Mouse (Mus musculus) embryonic stem cell, embryonic (primary cell): ENCODE results near the gene Ctse.

Experiments
- CTCF ChIA-PET, 4 experiments: fragments of 300-600 bp in 2 of 4; fragments of 350-600 bp in 2 of 4; sonication (Branson Sonifier 250); formaldehyde crosslinking; loops; one replicate each; lab custom pipeline; 2022; ENCODE audit warnings: inconsistent platforms in 2 of 4; lab: Charles Lee
- POLR2A ChIA-PET, 4 experiments: fragments of 300-600 bp in 2 of 4; fragments of 350-600 bp in 2 of 4; sonication (Branson Sonifier 250); formaldehyde crosslinking; loops; one replicate each; lab custom pipeline; 2022; ENCODE audit warnings: antibody characterized with exemption in 4 of 4, inconsistent platforms in 1 of 4; lab: Charles Lee

The Ctse gene

DNA sequence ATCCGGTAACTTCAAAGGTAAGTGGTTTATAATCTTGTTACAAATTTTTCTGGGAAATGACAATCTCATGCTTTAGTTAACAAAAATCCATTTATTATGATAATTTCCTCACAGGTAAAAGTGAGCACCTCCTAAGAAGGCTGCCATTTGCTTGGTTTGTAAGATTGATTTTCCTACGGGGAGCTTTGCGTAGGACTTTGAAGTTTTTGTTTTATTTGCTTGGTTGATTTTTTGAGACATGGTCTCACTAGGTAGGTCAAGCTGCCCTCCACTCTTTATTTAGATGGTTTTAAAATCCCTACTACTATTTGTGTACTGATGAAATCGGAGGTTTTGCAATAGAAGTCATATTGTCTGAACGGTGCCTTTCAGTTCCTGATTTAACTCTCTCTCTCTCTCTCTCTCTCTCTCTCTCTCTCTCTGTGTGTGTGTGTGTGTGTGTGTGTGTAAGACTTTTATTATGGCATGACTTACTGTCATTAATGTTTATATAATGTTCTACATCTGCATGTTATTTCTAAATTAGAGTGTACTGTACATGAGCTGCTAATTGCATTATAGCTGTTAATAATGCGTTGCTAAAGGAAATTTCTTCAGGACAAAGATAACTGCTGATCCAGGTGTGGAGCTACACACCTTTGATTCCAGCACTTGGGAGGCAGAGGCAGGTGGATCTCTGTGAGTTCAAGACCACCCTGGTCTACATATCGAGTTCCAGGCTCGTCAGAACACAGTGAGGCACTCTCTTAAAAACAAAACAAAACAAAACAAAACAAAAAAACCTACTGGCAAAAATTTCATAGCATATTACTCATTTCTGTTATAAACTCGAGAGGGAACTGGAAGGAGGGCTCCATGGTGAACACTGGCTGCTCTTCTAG lies 675 bp downstream of the Ctse start:
- CTCF ChIA-PET: interaction anchor here in 2 of 4 experiments (0.6 kb wide), 2 partner anchors 16 to 25 kb away, joined by 3 to 4 read pairs; no protein-coding TSS in a partner anchor
- POLR2A ChIA-PET: interaction anchor here in 1 of 4 experiments (1.6 kb wide), 1 partner anchor 16 kb away, joined by 5 read pairs; no protein-coding TSS in a partner anchor

DNA sequence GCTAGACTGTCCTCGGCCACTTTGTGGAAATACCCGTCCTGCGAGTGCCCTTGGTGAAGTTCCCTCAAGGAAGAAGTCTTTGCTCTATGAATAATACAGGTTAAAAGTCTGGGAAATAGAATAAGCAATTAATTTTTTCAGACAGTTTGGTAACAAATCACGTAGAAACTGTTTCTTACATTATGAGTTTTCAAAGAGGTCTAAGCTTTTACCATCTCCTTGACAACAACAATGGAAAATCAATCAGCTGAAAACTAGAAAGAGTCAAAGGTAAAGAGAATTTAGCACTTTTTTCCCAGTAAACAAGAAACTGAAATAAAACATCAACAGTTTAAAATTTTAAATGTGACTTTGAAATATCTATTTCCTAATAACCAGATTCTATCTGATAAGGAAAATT lies 2.0 kb downstream of the Ctse start:
- ChIA-PET CTCF (no interaction called here), POLR2A (no interaction called here)

GRCm38 (mm10) chr1:131641565-131641964 lies 3.5 kb downstream of the Ctse start:
- ChIA-PET POLR2A (interaction anchor here in 1 of 4 experiments (0.9 kb wide), 1 partner anchor 154 kb away, joined by 3 read pairs; no protein-coding TSS in a partner anchor), CTCF (no interaction called here)

- CTCF ChIA-PET: no interaction called here
- POLR2A ChIA-PET: no interaction called here
Measured at GRCm38 (mm10) chr1:131642251-131642650, 4.1 kb downstream of the Ctse start.

- CTCF ChIA-PET: interaction anchor here in 3 of 4 experiments (0.5 to 0.6 kb wide), 4 partner anchors 109 to 1860 kb away, joined by 3 to 6 read pairs (median 4); partner anchors contain the start of gene Slc41a1 (in 1 of the 3)
- POLR2A ChIA-PET: interaction anchor here in 2 of 4 experiments (0.7 to 1.4 kb wide), 2 partner anchors 81 to 125 kb away, joined by 3 to 4 read pairs; partner anchors contain the start of genes Fam72a (in 1 of the 2) and Srgap2 (in 1 of the 2)
Measured at GRCm38 (mm10) chr1:131652670-131653443, 14.8 kb downstream of the Ctse start.

- CTCF ChIA-PET: interaction anchor here in 1 of 4 experiments (1.5 kb wide), 1 partner anchor 57 kb away, joined by 8 read pairs; no protein-coding TSS in a partner anchor
- POLR2A ChIA-PET: no interaction called here
Measured at GRCm38 (mm10) chr1:131655601-131656000, 17.5 kb downstream of the Ctse start.

DNA sequence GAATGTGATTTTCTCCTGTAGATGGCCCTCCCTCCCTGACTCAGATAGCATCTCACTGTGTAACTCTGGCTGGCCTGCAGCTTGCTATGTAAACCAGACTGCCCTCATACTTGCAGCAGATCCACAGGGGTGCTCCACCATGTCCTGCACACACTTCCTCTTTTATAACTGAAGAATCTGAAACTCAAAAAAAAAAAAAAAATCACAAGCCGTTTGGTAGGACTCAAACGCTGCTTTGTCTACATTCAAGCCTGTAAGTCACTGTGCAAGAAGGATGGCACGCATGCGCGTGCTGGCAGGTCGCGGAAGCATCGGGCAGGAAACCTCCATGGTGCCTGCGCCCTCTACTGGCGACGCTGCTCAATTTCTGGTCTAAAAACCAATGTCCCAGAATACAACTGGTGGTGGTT lies 19.8 kb downstream of the Ctse start:
- POLR2A ChIA-PET: interaction anchor here in 2 of 4 experiments (0.7 to 1.8 kb wide), 2 partner anchors 35 to 130 kb away, joined by 4 to 6 read pairs; partner anchors contain the start of genes Fam72a (in 1 of the 2) and Srgap2 (in 1 of the 2)
- CTCF ChIA-PET: interaction anchor here (0.6 to 1.5 kb wide), 15 partner anchors 8 to 1984 kb away, joined by 3 to 10 read pairs (median 3); partner anchors contain the start of gene Rassf5 (in 1 of the 4)

- POLR2A ChIA-PET: no interaction called here
- CTCF ChIA-PET: interaction anchor here in 1 of 4 experiments (0.6 kb wide), 1 partner anchor 399 kb away, joined by 3 read pairs; no protein-coding TSS in a partner anchor
Measured at GRCm38 (mm10) chr1:131659512-131660085, 21.5 kb downstream of the Ctse start.

DNA sequence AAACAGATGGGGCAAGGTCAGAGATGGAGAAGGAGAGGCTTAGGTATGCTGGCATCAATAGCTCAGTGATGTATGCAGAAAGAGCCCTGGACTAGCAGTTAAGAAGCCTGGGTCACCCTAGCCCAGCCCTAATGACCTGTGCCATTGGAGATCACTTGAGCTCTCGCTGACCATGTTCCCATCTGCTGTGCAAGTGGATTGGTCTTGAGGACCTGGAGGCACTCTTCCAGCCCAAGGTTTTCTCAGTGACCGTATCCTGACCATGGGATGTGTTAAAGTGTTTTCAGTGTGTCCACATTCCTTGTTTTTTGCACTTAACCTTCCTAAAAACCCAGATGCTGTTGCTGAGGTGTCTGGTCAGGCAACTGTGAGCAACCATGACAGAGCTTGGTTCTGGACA lies 22.2 kb downstream of the Ctse start:
- ChIA-PET POLR2A (no interaction called here), CTCF (no interaction called here)

- ChIA-PET POLR2A (no interaction called here), CTCF (interaction anchor here in 1 of 4 experiments (0.6 kb wide), 1 partner anchor 47 kb away, joined by 3 read pairs; no protein-coding TSS in a partner anchor)
Measured at GRCm38 (mm10) chr1:131660716-131661472, 22.8 kb downstream of the Ctse start.

DNA sequence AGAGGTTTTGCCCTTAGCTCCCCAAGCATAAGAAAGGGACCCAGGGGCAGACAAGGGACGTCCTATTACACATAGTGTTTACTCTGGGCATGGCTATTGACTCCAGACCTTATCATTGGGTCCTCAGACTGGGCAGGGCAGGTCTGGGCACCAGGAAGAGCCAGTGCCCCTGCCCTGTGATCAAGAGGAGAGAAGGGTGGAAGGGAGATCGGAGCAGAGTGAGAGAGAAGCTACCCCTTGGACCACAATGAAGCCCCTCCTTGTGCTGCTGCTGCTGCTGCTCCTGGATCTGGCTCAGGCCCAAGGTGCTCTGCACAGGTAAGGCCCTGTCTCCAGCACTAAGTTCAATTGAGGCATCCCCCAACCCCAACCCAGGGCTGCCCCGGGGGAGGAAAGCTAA lies 23.6 kb downstream of the Ctse start:
- ChIA-PET POLR2A (no interaction called here), CTCF (no interaction called here)

DNA sequence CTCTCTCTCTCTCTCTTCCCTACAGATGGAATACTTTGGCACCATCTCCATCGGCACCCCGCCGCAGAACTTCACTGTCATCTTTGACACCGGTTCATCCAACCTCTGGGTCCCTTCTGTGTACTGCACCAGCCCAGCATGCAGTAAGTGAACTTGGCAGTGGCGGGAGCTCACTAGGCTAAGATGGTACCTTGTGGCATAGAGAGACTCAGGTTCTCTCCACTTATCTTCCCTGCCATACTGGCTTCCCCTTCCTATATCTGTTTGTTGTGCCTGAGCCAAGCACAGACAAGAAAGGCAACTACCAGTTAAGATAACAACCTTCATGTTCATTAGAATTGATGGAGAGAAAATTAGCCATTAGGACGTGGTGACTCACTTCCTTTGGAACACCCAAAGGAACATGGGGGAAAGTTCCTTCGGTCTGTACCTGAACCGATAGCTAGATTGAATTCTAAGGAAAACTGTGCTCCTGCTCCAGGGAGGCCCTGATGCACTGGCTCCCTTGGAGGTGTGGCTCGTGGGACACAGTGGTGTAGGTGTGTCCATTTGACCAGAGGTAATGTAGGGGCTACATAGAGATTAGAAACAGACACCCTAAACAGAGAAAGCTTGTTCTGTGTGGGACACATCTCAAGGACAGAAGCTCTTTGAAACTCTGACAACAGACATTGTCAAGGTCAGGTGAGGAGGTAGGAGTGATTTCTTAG lies 25.3 kb downstream of the Ctse start:
- POLR2A ChIA-PET: no interaction called here
- CTCF ChIA-PET: interaction anchor here in 1 of 4 experiments (0.5 kb wide), 1 partner anchor 34 kb away, joined by 3 read pairs; no protein-coding TSS in a partner anchor

DNA sequence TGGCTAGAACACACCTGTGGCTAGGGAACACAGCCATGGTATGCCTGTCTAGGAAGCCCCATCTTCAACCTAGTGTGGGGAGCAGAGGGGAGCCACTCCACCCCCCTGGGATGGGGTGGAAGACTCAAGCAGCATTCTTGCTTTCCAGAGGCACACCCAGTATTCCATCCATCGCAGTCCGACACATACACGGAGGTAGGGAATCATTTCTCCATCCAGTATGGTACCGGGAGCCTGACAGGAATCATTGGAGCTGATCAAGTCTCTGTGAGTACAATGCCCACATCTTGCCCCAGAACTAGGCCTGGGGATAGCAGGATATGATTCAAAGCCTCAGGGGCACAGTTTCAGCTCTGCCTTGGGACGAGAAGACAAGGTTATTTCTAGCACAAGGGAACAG lies 26.0 kb downstream of the Ctse start:
- ChIA-PET POLR2A (no interaction called here), CTCF (no interaction called here)

DNA sequence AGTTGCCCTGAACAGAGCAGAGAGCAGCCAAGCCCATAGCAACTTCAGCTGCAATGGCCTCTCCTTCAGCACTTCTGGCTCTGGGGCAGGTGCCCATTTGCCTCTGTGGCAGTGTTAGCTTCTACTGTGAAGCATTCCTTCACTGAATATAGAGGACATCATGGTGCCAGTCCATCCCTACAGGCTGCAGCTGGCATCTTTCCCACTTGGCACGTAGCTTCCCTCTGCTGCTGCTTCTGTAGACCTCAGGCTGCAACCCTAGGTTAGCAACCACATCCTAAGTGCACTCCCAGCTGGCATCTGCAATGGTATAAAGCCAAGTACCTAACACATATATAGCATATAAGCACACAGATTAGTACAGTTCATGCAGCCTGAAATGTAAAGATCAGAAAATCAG lies 27.8 kb downstream of the Ctse start:
- ChIA-PET POLR2A (interaction anchor here in 2 of 4 experiments (0.5 to 1.4 kb wide), 2 partner anchors 138 to 550 kb away, joined by 4 read pairs; partner anchors contain the start of genes Fam72a (in 1 of the 2) and Srgap2 (in 1 of the 2)), CTCF (interaction anchor here in 2 of 4 experiments (0.6 to 1.2 kb wide), 3 partner anchors 8 to 217 kb away, joined by 3 to 8 read pairs (median 3); partner anchors contain the start of gene Avpr1b (in 1 of the 2))

DNA sequence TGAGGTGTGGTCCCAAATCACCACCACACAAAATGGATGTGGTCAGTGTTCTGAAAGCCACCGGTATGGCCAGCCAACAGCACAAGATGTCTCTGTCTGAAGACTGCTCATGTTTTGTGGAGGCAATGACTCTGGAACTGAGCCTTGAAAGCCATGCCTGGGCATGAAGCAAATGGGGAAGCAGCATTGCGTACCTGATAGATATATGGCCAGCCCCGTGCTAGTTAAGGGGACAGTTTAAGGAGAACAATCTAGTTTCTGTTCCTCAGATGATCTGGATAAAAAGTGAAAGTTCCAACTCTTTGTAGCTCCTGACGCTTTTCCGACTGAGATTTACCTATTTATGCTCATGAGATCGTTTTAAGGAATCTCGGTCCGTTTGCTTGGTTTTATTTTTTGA lies 33.0 kb downstream of the Ctse start:
- CTCF ChIA-PET: interaction anchor here in 1 of 4 experiments (0.6 kb wide), 1 partner anchor 292 kb away, joined by 15 read pairs; no protein-coding TSS in a partner anchor
- POLR2A ChIA-PET: no interaction called here

DNA sequence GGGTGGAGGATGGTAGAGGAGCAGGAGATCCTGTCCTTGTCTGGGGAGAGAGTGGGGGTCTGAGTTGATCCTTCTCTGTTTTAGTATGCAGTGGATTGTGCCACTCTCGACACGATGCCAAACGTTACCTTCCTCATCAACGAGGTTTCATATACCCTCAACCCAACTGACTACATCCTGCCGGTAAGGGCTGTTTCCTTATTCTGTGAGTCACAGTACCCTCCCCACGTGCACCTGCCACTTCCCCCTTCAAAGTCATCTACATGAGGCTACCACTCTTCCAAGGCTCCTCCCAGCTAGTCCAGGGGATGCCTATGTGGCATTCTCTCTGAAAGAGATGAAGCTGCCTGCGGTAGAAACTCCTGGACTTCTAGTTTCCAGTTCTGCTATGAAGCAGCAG lies 34.3 kb downstream of the Ctse start:
- POLR2A ChIA-PET: no interaction called here
- CTCF ChIA-PET: no interaction called here

DNA sequence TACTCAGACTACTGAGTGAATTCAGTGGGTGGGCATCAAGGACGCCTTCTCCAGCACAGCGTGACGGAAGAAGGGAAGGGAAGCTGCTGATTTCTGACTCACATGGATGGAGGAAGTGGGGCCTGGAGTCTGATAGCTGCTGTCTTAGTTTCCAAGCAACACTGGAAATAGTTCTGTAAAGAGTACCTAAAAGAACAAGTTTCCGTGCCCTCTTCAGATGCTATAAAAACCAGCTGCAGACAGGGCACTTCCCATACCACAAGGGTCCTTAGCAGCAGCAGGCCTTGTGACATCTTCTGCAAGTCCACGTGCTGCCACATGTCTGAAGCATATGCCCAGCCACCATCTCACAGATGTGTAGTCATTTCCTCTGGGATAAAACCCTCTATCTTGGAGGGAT lies 41.5 kb downstream of the Ctse start:
- ChIA-PET POLR2A (no interaction called here), CTCF (no interaction called here)
